10 mouse cellular contexts compared by ENCODE assay signal in genomic region chr6:84270518-84271165, GRCm38 (mm10).
A peak's percentile ranks its signal among the peaks of the same experiment; 100 is the strongest.
DNase-seq lines count a peak whose midpoint lies in the region; ATAC-seq and TF ChIP-seq lines count a peak whose summit lies in the region.
"Had no signal": no experiment of that assay in that cellular context is flagged by ENCODE, and none has a peak within 500 bp of the region (broad histone marks: within the 10 kb centered on the region; RNA-seq: fewer than 3 reads in every experiment).

No protein-coding gene starts in this region.

- no peaks in the 10 kb centered on the region for H3K9me3 ChIP-seq in kidney, embryonic 15.5 days (replicated peaks)
- no peaks in the 10 kb centered on the region for H3K9me3 ChIP-seq in kidney, postnatal 0 days (replicated peaks; ENCODE audit: low read length)
- H3K9me3 ChIP-seq in stomach, embryonic 16.5 days (replicated peaks; ENCODE audit: control insufficient read depth, low read length): no peaks in the 10 kb centered on the region
- H3K9me3 ChIP-seq: forebrain, embryonic 13.5 days; limb, embryonic 13.5 days had no signal

- 26% methylated on average over 12 of the region's 12 CpGs for WGBS in kidney, embryonic 15.5 days
- WGBS in kidney, postnatal 0 days: 32% methylated on average over 12 of the region's 12 CpGs
- 33% methylated on average over 12 of the region's 12 CpGs for WGBS in stomach, embryonic 16.5 days

- TF ChIP-seq CTCF in kidney, postnatal 0 days (IDR thresholded peaks at IDR 0.05; ENCODE audit: low read depth): no peak

- no peak for ATAC-seq in kidney, embryonic 15.5 days (replicated peaks; ENCODE audit: low FRiP score)
- peak; percentile 48 for ATAC-seq in kidney, postnatal 0 days (replicated peaks; ENCODE audit: low FRiP score, low read depth)
- 0 out of 2 replicates have a peak, but pooled peaks have one; percentile 41 for ATAC-seq in stomach, embryonic 16.5 days (ENCODE audit: insufficient read depth, low FRiP score)
- no peak for ATAC-seq in erythroblast, adult 5-6 weeks (replicated peaks; ENCODE audit: low FRiP score, poor library complexity, severe bottlenecking)
- ATAC-seq in CD4-positive, CD25-positive, alpha-beta regulatory T cell, adult 4 months: no peak
- ATAC-seq: forebrain, embryonic 13.5 days had no signal

- DNase-seq in kidney, adult 18-20 months: peak; percentile 45
- peak; percentile 97 for DNase-seq in heart, adult 11 months
- DNase-seq in kidney, postnatal 0 days (ENCODE audit: low spot score): peak; percentile 46
- DNase-seq in cerebellum, postnatal 36 days: no peak

- H3K27ac ChIP-seq in kidney, embryonic 15.5 days: no peak overlapping the region
- no peak overlapping the region for H3K27ac ChIP-seq in kidney, postnatal 0 days
- no peak overlapping the region for H3K27ac ChIP-seq in stomach, embryonic 16.5 days (ENCODE audit: low read length)
- H3K27ac ChIP-seq: forebrain, embryonic 13.5 days; limb, embryonic 13.5 days had no signal

- H3K9ac ChIP-seq in kidney, embryonic 15.5 days: no peak overlapping the region
- H3K9ac ChIP-seq in kidney, postnatal 0 days (ENCODE audit: low read depth, low read length): no peak overlapping the region
- no peak overlapping the region for H3K9ac ChIP-seq in stomach, embryonic 16.5 days (ENCODE audit: low read length)
- H3K9ac ChIP-seq: forebrain, embryonic 13.5 days; limb, embryonic 13.5 days had no signal

- H3K4me2 ChIP-seq in kidney, embryonic 15.5 days: no peak overlapping the region
- no peak overlapping the region for H3K4me2 ChIP-seq in kidney, postnatal 0 days (ENCODE audit: low read length)
- no peak overlapping the region for H3K4me2 ChIP-seq in stomach, embryonic 16.5 days (ENCODE audit: low read depth, low read length)
- H3K4me2 ChIP-seq: forebrain, embryonic 13.5 days; limb, embryonic 13.5 days had no signal

- peaks cover 33% of the 10 kb centered on the region for H3K4me1 ChIP-seq in kidney, embryonic 15.5 days
- H3K4me1 ChIP-seq in kidney, postnatal 0 days (replicated peaks; ENCODE audit: insufficient read depth, low read length): 0 out of 2 replicates have a peak, but pooled peaks cover 9% of the 10 kb centered on the region
- peaks cover 13% of the 10 kb centered on the region for H3K4me1 ChIP-seq in stomach, embryonic 16.5 days (ENCODE audit: control insufficient read depth, insufficient read depth, low read length)

- H3K36me3 ChIP-seq in kidney, embryonic 15.5 days: no peaks in the 10 kb centered on the region
- no peaks in the 10 kb centered on the region for H3K36me3 ChIP-seq in kidney, postnatal 0 days (ENCODE audit: insufficient read depth, low read length)
- H3K36me3 ChIP-seq in stomach, embryonic 16.5 days (ENCODE audit: control insufficient read depth, insufficient read depth, low read length): no peaks in the 10 kb centered on the region
- H3K36me3 ChIP-seq: limb, embryonic 13.5 days had no signal

- no peak overlapping the region for H3K4me3 ChIP-seq in kidney, embryonic 15.5 days (replicated peaks)
- no peak overlapping the region for H3K4me3 ChIP-seq in kidney, postnatal 0 days (replicated peaks; ENCODE audit: low read depth, low read length)
- H3K4me3 ChIP-seq in stomach, embryonic 16.5 days (replicated peaks; ENCODE audit: low read length): no peak overlapping the region
- H3K4me3 ChIP-seq: forebrain, embryonic 13.5 days; limb, embryonic 13.5 days had no signal

- peaks cover 75% of the 10 kb centered on the region for H3K27me3 ChIP-seq in kidney, embryonic 15.5 days
- peaks cover 13% of the 10 kb centered on the region; the same call in 1 of the 2 replicates for H3K27me3 ChIP-seq in kidney, postnatal 0 days (ENCODE audit: insufficient read depth, low read length)
- no peaks in the 10 kb centered on the region for H3K27me3 ChIP-seq in stomach, embryonic 16.5 days (ENCODE audit: control insufficient read depth, insufficient read depth, low read length)
- H3K27me3 ChIP-seq: forebrain, embryonic 13.5 days; limb, embryonic 13.5 days had no signal

Comparison
In these comparisons a context has a peak if more than half of its experiments do, and no peak if none do; other contexts are left out.
1. ATAC-seq: peak in kidney, postnatal 0 days (single experiment) and stomach, embryonic 16.5 days (single experiment); none in kidney, embryonic 15.5 days (single experiment), erythroblast, adult 5-6 weeks (single experiment) and CD4-positive, CD25-positive, alpha-beta regulatory T cell, adult 4 months (single experiment).
2. DNase-seq: peak in kidney, adult 18-20 months (single experiment), heart, adult 11 months (single experiment) and kidney, postnatal 0 days (single experiment); none in cerebellum, postnatal 36 days (0 of 2).